Mouse (Mus musculus) kidney, embryonic 15.5 days (tissue): ENCODE results near the gene Zmynd8. TPM values are rescaled to one million over a fixed set of nuclear protein-coding genes. Genes with fewer than 3 reads are reported as not detected.
A peak's percentile ranks its signal among the peaks of the same experiment; 100 is the strongest.

Source experiments
- ATAC-seq: fragments of 200-750 bp; cut with Nextera tagmentation; replicated peaks from 2 replicates; pipeline ENCODE4 v1.8.0; 2017; ENCODE audit warnings: moderate TSS enrichment; ENCODE audit not compliant: low FRiP score
- H3K27ac ChIP-seq: fragments of 300-500 bp; sonication (generic); 2 replicates; pipeline ENCODE4 v1.5.1; 2015; ENCODE audit warnings: mild to moderate bottlenecking, inconsistent platforms
- H3K27me3 ChIP-seq: fragments of 300-500 bp; sonication (generic); 2 replicates; pipeline ENCODE4 v1.6.1; 2015; ENCODE audit warnings: inconsistent platforms
- H3K36me3 ChIP-seq: fragments of 300-500 bp; sonication (generic); 2 replicates; pipeline ENCODE4 v1.6.1; 2015; ENCODE audit warnings: inconsistent platforms
- H3K4me1 ChIP-seq: fragments of 300-500 bp; sonication (generic); 2 replicates; pipeline ENCODE4 v1.6.1; 2015; ENCODE audit warnings: inconsistent platforms
- H3K4me2 ChIP-seq: fragments of 300-500 bp; sonication (generic); 2 replicates; pipeline ENCODE4 v1.6.1; 2015; ENCODE audit warnings: moderate library complexity, mild to moderate bottlenecking, inconsistent platforms
- H3K4me3 ChIP-seq: fragments of 300-500 bp; sonication (generic); replicated peaks from 2 replicates; pipeline ENCODE4 v1.5.1; 2015; ENCODE audit warnings: mild to moderate bottlenecking, inconsistent platforms
- H3K9ac ChIP-seq: fragments of 300-500 bp; sonication (generic); 2 replicates; pipeline ENCODE4 v1.6.1; 2015; ENCODE audit warnings: mild to moderate bottlenecking, inconsistent platforms
- H3K9me3 ChIP-seq: fragments of 300-500 bp; sonication (generic); replicated peaks from 2 replicates; pipeline ENCODE4 v1.6.1; 2016; ENCODE audit warnings: inconsistent platforms
- WGBS: fragments of 180-500 bp; shearing (Covaris S2); methylation state at CpG from one replicate; pipeline ENCODE4 v1.1.7; 2015; ENCODE audit warnings: mixed read lengths; 5-methylcytosine and 5-hydroxymethylcytosine counted together
- polyA plus RNA-seq: library from polyadenylated mRNA; unstranded; fragments of >200 nt; fragmentation: Nextera tagmentation; extraction: Ambion mirVana; gene quantifications from 2 replicates; pipeline ENCODE4 v1.2.1, GENCODE M21; 2015

Zmynd8 gene
- polyA plus RNA-seq, 1 experiment from 2014 or later, result 67.1 TPM

GRCm38 (mm10) chr2:165838606-165839316, 60.1 kb downstream of the Zmynd8 start:
- H3K9ac ChIP-seq, result no peak overlapping the region
- no peak overlapping the region for H3K27ac ChIP-seq
- H3K4me1 ChIP-seq, result peaks cover 23% of the 10 kb centered on the region
- peaks cover 98% of the 10 kb centered on the region for H3K36me3 ChIP-seq
- no peak for ATAC-seq
- H3K27me3 ChIP-seq, result no peaks in the 10 kb centered on the region
- H3K4me2 ChIP-seq, result no peak overlapping the region
- H3K9me3 ChIP-seq, result no peaks in the 10 kb centered on the region
- WGBS, result 85% methylated on average over 23 of the region's 23 CpGs
- H3K4me3 ChIP-seq, result no peak overlapping the region

DNA sequence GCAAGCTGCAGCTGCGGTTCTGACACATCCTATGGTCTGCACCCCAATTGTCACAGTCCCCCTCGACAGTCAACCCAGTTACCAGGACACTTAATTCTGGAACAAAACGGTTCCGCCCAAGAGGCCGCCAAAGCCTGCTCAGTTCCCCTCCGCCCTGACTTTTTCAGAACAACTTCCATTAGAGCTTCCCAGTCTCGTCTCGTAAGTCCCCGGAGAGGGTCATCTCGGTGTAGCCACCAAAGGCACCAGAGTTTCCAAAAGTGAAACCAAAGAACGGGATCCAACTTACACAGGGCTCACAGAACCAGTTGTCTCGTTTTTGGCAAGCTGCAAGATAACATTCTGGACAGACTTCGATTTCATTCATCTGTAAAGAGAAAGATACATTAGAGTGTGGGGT, 64.2 kb downstream of the Zmynd8 start:
- H3K27ac ChIP-seq, result no peak overlapping the region
- no peak overlapping the region for H3K9ac ChIP-seq
- WGBS, result 94% methylated on average over 13 of the region's 13 CpGs
- peaks cover 95% of the 10 kb centered on the region for H3K36me3 ChIP-seq
- H3K9me3 ChIP-seq, result no peaks in the 10 kb centered on the region
- ATAC-seq, result no peak
- peaks cover 42% of the 10 kb centered on the region for H3K4me1 ChIP-seq
- H3K4me3 ChIP-seq, result no peak overlapping the region
- H3K4me2 ChIP-seq, result no peak overlapping the region
- no peaks in the 10 kb centered on the region for H3K27me3 ChIP-seq

- ATAC-seq, result no peak
- Histone ChIP-seq H3K36me3 (peaks cover 97% of the 10 kb centered on the region), H3K9me3 (no peaks in the 10 kb centered on the region), H3K27me3 (no peaks in the 10 kb centered on the region), H3K4me2 (no peak overlapping the region), H3K9ac (no peak overlapping the region), H3K4me1 (peaks cover 35% of the 10 kb centered on the region), H3K27ac (peak overlapping the region; percentile 71; the same call in 1 of the 2 replicates), H3K4me3 (no peak overlapping the region)
- WGBS, result 71% methylated on average over 9 of the region's 9 CpGs
Measured at GRCm38 (mm10) chr2:165833468-165833867, 65.3 kb downstream of the Zmynd8 start.

- H3K4me2 ChIP-seq, result no peak overlapping the region
- no peak overlapping the region for H3K9ac ChIP-seq
- 70% methylated on average over 9 of the region's 9 CpGs for WGBS
- no peak overlapping the region for H3K4me3 ChIP-seq
- no peaks in the 10 kb centered on the region for H3K27me3 ChIP-seq
- H3K27ac ChIP-seq, result peak overlapping the region; percentile 71
- H3K4me1 ChIP-seq, result peaks cover 35% of the 10 kb centered on the region
- H3K36me3 ChIP-seq, result peaks cover 97% of the 10 kb centered on the region
- H3K9me3 ChIP-seq, result no peaks in the 10 kb centered on the region
- ATAC-seq, result no peak
Measured at GRCm38 (mm10) chr2:165832720-165833119, 66.1 kb downstream of the Zmynd8 start.

DNA sequence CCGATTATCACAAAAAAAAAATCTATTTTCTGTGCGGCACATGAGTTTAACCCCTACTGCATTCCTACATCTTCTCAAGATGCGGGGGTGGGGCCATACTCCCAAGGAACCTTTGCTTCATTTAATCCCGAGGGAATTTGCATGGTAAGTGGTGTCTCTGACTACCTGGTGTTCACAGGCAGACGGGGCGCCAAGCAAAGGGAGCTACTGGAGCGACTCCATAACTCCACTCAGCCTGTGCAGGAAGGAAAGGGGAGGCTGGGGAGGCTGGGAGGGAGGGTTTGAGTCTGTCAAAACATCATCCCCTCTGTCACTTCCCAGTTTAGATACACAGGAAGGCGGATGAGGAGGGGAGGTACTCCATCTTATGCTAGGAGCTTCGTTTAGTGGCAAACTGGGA, 66.5 kb downstream of the Zmynd8 start:
- H3K27ac ChIP-seq, result peak overlapping the region; percentile 71
- no peak overlapping the region for H3K4me2 ChIP-seq
- H3K4me1 ChIP-seq, result peaks cover 37% of the 10 kb centered on the region
- H3K27me3 ChIP-seq, result no peaks in the 10 kb centered on the region
- no peaks in the 10 kb centered on the region for H3K9me3 ChIP-seq
- no peak for ATAC-seq
- peaks cover 96% of the 10 kb centered on the region for H3K36me3 ChIP-seq
- H3K4me3 ChIP-seq, result no peak overlapping the region
- 50% methylated on average over 9 of the region's 9 CpGs for WGBS
- H3K9ac ChIP-seq, result no peak overlapping the region

DNA sequence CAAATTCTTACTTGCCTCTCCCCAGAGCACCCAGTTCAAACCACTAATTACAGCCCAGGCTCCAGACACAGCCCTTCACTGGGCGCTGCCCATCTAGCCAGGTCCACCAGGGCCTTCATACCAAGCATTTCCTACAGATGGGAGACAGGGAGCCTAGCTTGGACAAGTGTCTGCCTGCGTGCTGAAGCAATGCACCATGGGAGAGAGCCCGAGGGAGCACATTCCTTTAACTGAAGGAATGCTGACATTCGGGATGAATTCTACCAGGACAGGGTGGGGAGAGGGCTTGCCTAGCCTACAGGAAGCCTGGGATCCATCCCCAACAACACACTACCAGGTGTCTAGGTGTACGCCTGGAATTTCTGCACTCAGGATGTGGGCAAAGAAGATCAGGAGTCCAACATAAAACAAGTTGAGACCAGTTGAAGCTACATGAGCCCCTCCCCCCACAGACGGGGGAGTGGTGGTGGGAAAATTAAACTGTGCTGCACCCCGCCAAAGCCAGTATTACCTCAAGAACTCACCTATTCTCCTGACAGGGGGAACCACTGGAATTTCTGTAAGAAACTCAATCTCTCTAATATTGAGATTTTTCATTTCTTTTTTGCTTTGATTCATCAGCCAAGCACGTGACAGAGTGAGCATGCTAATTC, 67.1 kb downstream of the Zmynd8 start:
- peaks cover 41% of the 10 kb centered on the region for H3K4me1 ChIP-seq
- H3K27ac ChIP-seq, result peak overlapping the region; percentile 68
- no peak overlapping the region for H3K9ac ChIP-seq
- ATAC-seq, result 0 out of 2 replicates have a peak, but pooled peaks have one; percentile 17
- no peaks in the 10 kb centered on the region for H3K27me3 ChIP-seq
- H3K9me3 ChIP-seq, result no peaks in the 10 kb centered on the region
- H3K4me2 ChIP-seq, result no peak overlapping the region
- H3K4me3 ChIP-seq, result no peak overlapping the region
- H3K36me3 ChIP-seq, result peaks cover 96% of the 10 kb centered on the region
- 62% methylated on average over 8 of the region's 8 CpGs for WGBS

- peaks cover 48% of the 10 kb centered on the region for H3K4me1 ChIP-seq
- H3K27ac ChIP-seq, result no peak overlapping the region
- WGBS, result 73% methylated on average over 12 of the region's 12 CpGs
- no peaks in the 10 kb centered on the region for H3K27me3 ChIP-seq
- peaks cover 97% of the 10 kb centered on the region for H3K36me3 ChIP-seq
- H3K9me3 ChIP-seq, result no peaks in the 10 kb centered on the region
- no peak overlapping the region for H3K4me3 ChIP-seq
- H3K9ac ChIP-seq, result no peak overlapping the region
- no peak for ATAC-seq
- no peak overlapping the region for H3K4me2 ChIP-seq
Measured at GRCm38 (mm10) chr2:165828770-165829169, 70.0 kb downstream of the Zmynd8 start.

GRCm38 (mm10) chr2:165825964-165826712, 72.7 kb downstream of the Zmynd8 start:
- Histone ChIP-seq H3K9me3 (no peaks in the 10 kb centered on the region), H3K27ac (peak overlapping the region; percentile 71), H3K4me1 (peaks cover 23% of the 10 kb centered on the region), H3K9ac (no peak overlapping the region), H3K36me3 (peaks cover 98% of the 10 kb centered on the region), H3K27me3 (no peaks in the 10 kb centered on the region), H3K4me2 (no peak overlapping the region), H3K4me3 (no peak overlapping the region)
- ATAC-seq, result peak; percentile 79
- 54% methylated on average over 10 of the region's 10 CpGs for WGBS

- 82% methylated on average over 17 of the region's 17 CpGs for WGBS
- no peak overlapping the region for H3K4me2 ChIP-seq
- no peaks in the 10 kb centered on the region for H3K9me3 ChIP-seq
- ATAC-seq, result peak; percentile 10; the same call in 1 of the 2 replicates
- no peaks in the 10 kb centered on the region for H3K27me3 ChIP-seq
- no peak overlapping the region for H3K4me3 ChIP-seq
- peaks cover 23% of the 10 kb centered on the region for H3K4me1 ChIP-seq
- peaks cover 98% of the 10 kb centered on the region for H3K36me3 ChIP-seq
- no peak overlapping the region for H3K9ac ChIP-seq
- H3K27ac ChIP-seq, result peak overlapping the region; percentile 71; the same call in 1 of the 2 replicates
Measured at GRCm38 (mm10) chr2:165825261-165825900, 73.4 kb downstream of the Zmynd8 start.

GRCm38 (mm10) chr2:165824826-165825225, 74.0 kb downstream of the Zmynd8 start:
- 80% methylated on average over 10 of the region's 10 CpGs for WGBS
- no peak for ATAC-seq

GRCm38 (mm10) chr2:165822478-165822877, 76.3 kb downstream of the Zmynd8 start:
- H3K9ac ChIP-seq, result no peak overlapping the region
- peaks cover 22% of the 10 kb centered on the region for H3K4me1 ChIP-seq
- no peak overlapping the region for H3K4me2 ChIP-seq
- peaks cover 98% of the 10 kb centered on the region for H3K36me3 ChIP-seq
- H3K27me3 ChIP-seq, result no peaks in the 10 kb centered on the region
- no peak overlapping the region for H3K27ac ChIP-seq
- H3K9me3 ChIP-seq, result no peaks in the 10 kb centered on the region
- no peak overlapping the region for H3K4me3 ChIP-seq
- ATAC-seq, result no peak
- 92% methylated on average over 15 of the region's 15 CpGs for WGBS

More at GRCm38 (mm10) chr2:165824826-165825225, 74.0 kb downstream of the Zmynd8 start:
- Histone ChIP-seq H3K36me3 (peaks cover 98% of the 10 kb centered on the region), H3K27ac (no peak overlapping the region), H3K4me2 (no peak overlapping the region), H3K27me3 (no peaks in the 10 kb centered on the region), H3K4me3 (no peak overlapping the region), H3K9ac (no peak overlapping the region), H3K9me3 (no peaks in the 10 kb centered on the region), H3K4me1 (peaks cover 22% of the 10 kb centered on the region)
